Mouse (Mus musculus) embryo, embryonic 11 days (tissue): ENCODE measurements around the gene Klhl15.

Source experiments
- DNase-seq: peaks from one replicate; pipeline ENCODE4 v3.0.0-alpha.2; 2015

The Klhl15 gene

GRCm38 (mm10) chrX:94234532-94235189 lies at the start of gene Klhl15:
TSS of gene Klhl15 (plus strand) at chrX:94234599.
- DNase-seq = peak; percentile 89

GRCm38 (mm10) chrX:94185156-94185555 lies 49.2 kb upstream of the Klhl15 start:
- peak; percentile 31 for DNase-seq

- DNase-seq = peak; percentile 38
Measured at GRCm38 (mm10) chrX:94193901-94194300, 40.5 kb upstream of the Klhl15 start.

- DNase-seq = no peak
Measured at GRCm38 (mm10) chrX:94197789-94198188, 36.6 kb upstream of the Klhl15 start.

- DNase-seq = no peak
Measured at GRCm38 (mm10) chrX:94212264-94212596, 22.2 kb upstream of the Klhl15 start.

- DNase-seq = peak; percentile 90
Measured at GRCm38 (mm10) chrX:94212597-94213321, 21.6 kb upstream of the Klhl15 start, which contains the start of gene Eif2s3x. TSS of gene Eif2s3x (minus strand) at chrX:94212862.

GRCm38 (mm10) chrX:94213384-94213783 lies 21.0 kb upstream of the Klhl15 start:
- no peak for DNase-seq

- DNase-seq = peak; percentile 2
Measured at GRCm38 (mm10) chrX:94233432-94233831, 967 bp upstream of the Klhl15 start.

- DNase-seq = no peak
Measured at GRCm38 (mm10) chrX:94233936-94234531, 365 bp upstream of the Klhl15 start.

GRCm38 (mm10) chrX:94235190-94235555 lies 774 bp downstream of the Klhl15 start:
- DNase-seq = no peak

GRCm38 (mm10) chrX:94235601-94236000 lies 1.2 kb downstream of the Klhl15 start:
- DNase-seq = peak; percentile 3

- DNase-seq = peak; percentile 35
Measured at GRCm38 (mm10) chrX:94288923-94289322, 54.5 kb downstream of the Klhl15 start.

- no peak for DNase-seq
Measured at GRCm38 (mm10) chrX:94302928-94303327, 68.5 kb downstream of the Klhl15 start.

- DNase-seq = no peak
Measured at GRCm38 (mm10) chrX:94321036-94321902, 86.9 kb downstream of the Klhl15 start.
